Mouse (Mus musculus) cerebellum, adult 2 months (tissue): ENCODE measurements at regions not wholly inside any gene's neighbourhood (a gene's known extent, or its start where the extent isn't known, plus 50 kb on each side); places are given as distances from the start of the nearest gene placed in this dataset.

Experiments
- DNase-seq, 2 experiments: peaks; one replicate each; pipeline ENCODE4 v3.0.0; 2021
- H3K27ac ChIP-seq: fragments of 200-500 bp; 2 replicates; pipeline ENCODE4 v1.5.1; 2012; ENCODE audit warnings: low read length, control low read depth, inconsistent platforms; ENCODE audit not compliant: insufficient read depth
- H3K27me3 ChIP-seq: fragments of 200-500 bp; 2 replicates; pipeline ENCODE4 v1.6.1; 2012; ENCODE audit warnings: inconsistent platforms, mild to moderate bottlenecking, low read length, moderate library complexity; ENCODE audit not compliant: control insufficient read depth, insufficient read depth
- H3K4me1 ChIP-seq: fragments of 200-500 bp; 2 replicates; pipeline ENCODE4 v1.6.1; 2011; ENCODE audit warnings: low read length; ENCODE audit not compliant: control insufficient read depth, insufficient read depth
- H3K4me3 ChIP-seq: fragments of 200-500 bp; replicated peaks from 2 replicates; pipeline ENCODE3; 2011; ENCODE audit warnings: mild to moderate bottlenecking, low read depth, low read length, control low read depth; ENCODE audit not compliant: insufficient read depth
- CTCF ChIP-seq: fragments of 200-500 bp; IDR thresholded peaks from 2 replicates; pipeline ENCODE4 v1.5.1; 2011; ENCODE audit warnings: low read depth, mild to moderate bottlenecking, control low read depth, low read length, moderate library complexity, borderline replicate concordance; ENCODE audit not compliant: insufficient read depth
- POLR2A ChIP-seq: fragments of 200-500 bp; IDR thresholded peaks from 2 replicates; pipeline ENCODE4 v1.6.1; 2011; ENCODE audit warnings: low read length, control low read depth, borderline replicate concordance; ENCODE audit not compliant: insufficient read depth
- WGBS: fragments of 180-500 bp; shearing (Covaris S2); methylation state at CpG from one replicate; pipeline ENCODE4 v1.1.7; 2018; 5-methylcytosine and 5-hydroxymethylcytosine counted together

DNA sequence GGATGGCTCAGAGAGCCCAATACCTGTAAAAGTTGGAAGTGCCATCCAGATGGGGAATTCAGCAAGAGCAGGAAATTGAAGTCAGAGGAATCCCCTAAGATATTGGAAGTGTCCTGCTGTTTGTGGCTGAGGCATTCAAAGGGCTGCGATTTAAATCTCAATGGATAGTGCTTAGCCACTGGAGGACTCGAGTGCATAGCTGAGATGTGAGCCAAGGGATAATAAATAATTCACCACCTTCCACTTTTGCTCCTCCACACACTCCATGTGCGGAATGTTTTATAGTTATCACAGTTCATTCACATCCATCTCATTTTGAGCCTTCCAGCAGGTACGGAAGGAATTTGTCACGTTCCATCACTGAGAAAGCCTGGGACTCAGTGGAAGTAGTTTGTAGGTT, 248.9 kb downstream of the Ttc32 start:
- H3K27me3 ChIP-seq = no peaks in the 10 kb centered on the region
- TF ChIP-seq CTCF (no peak), POLR2A (no peak)
- DNase-seq = no peak
- no peak overlapping the region for H3K4me3 ChIP-seq
- WGBS = 30% methylated on average over 5 of the region's 5 CpGs
- H3K4me1 ChIP-seq = no peaks in the 10 kb centered on the region
- H3K27ac ChIP-seq = no peak overlapping the region

DNA sequence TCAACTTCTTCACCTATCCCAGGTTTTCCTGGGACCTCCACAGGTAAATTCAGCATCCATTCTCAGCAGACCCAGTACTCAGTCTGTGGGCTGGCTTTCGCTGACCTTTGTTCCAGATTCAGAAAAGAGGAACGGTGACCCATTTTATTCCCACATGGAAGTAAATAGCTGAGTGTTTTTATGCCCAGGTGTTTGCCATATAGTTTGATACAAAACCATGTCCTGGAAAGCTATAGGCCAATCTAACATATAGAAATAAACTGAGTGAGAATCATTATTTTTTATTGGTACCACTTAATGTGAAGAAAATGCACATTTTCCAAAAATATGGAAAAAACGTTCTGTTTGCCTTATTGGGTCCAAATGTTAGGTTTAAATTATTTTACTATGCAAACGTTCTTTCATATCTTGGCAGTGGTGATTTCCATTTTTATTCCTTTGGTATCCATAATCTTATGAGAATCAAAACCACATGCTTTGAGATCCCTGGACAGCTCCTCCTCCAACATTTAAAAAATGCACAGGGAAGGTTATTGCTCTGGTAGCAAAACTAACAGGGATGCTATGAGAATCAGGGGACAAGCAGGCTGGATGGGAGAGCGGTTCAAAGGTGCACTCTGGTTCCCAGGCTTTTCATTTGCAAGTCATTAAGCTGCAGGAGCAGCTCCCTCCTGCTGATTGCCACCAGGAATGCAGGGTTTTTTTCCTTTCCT, 250.3 kb downstream of the Ttc32 start:
- Histone ChIP-seq H3K27ac (no peak overlapping the region), H3K4me1 (no peaks in the 10 kb centered on the region), H3K4me3 (no peak overlapping the region), H3K27me3 (no peaks in the 10 kb centered on the region)
- 61% methylated on average over 5 of the region's 5 CpGs for WGBS
- no peak for DNase-seq
- no peak for TF ChIP-seq CTCF
- no peak for TF ChIP-seq POLR2A

DNA sequence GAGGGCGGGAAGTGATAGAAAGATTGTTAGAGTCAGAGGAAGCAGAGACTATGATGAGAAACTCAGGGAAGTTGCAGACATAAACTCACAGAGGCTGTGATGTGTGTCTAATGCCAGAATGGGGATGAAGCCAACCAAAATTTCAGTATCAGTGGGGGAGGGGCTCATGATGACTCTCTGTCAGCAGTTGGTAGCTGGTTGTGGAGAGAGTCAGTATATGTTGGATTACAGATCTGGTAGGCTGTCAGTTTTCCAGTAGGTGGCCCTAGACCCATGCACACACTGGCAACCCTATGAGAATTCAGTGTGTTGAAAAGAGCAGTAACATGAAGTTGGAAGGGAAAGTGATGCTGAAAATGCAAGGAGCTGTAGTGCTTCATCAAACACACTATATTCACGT, 257.5 kb downstream of the Ttc32 start:
- 91% methylated on average over 2 of the region's 2 CpGs for WGBS
- H3K27me3 ChIP-seq = no peaks in the 10 kb centered on the region
- no peak for DNase-seq
- H3K4me1 ChIP-seq = no peaks in the 10 kb centered on the region
- H3K4me3 ChIP-seq = no peak overlapping the region
- TF ChIP-seq POLR2A (no peak), CTCF (no peak)
- H3K27ac ChIP-seq = no peak overlapping the region

DNA sequence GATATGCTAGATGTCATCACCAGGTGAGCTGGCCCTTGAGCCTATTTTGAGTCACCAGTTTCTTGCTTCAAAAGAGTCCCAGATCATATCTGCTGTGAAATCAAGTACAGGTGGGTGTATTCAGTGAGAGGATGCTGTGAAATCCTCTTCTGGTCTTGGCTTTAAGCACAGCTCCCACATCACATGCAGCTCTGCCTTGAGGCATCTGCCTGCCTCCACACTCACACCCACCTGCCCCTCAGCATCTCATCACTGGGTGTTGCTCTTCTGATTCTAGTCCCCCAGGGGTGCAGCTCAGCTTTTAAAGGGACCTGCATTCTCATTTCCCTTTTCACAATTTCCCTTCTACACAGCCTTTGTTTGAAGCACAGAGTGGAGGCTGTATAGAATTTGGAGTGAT, 262.9 kb downstream of the Ttc32 start:
- DNase-seq = no peak
- TF ChIP-seq CTCF = no peak
- no peak for TF ChIP-seq POLR2A
- no peak overlapping the region for H3K27ac ChIP-seq

DNA sequence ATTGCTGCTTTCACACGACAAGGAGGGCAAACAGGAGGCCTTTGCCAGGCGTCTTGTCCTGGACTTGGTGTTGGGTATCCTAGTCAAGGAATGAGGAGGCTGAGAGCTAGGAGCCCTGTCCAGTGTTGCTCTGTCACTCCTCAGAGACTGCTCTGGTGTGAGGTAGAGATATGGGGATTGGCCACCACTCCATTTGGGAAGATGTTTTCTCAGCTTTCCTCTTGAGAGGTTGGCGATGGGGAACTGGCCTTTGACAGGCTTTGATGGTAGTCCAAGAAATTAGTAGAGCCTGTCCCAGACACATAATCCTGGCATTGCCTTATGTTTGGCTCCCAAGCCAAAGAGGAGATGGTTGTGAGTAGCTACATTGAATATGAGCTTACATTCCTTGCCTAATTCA, 265.4 kb downstream of the Ttc32 start:
- TF ChIP-seq CTCF (no peak), POLR2A (no peak)
- Histone ChIP-seq H3K4me1 (no peaks in the 10 kb centered on the region), H3K27ac (no peak overlapping the region), H3K27me3 (no peaks in the 10 kb centered on the region), H3K4me3 (no peak overlapping the region)
- WGBS = 43% methylated on average over 3 of the region's 3 CpGs
- no peak for DNase-seq

More for the DNA sequence above, 262.9 kb downstream of the Ttc32 start:
- no peak overlapping the region for H3K4me3 ChIP-seq
- H3K4me1 ChIP-seq = no peaks in the 10 kb centered on the region
- H3K27me3 ChIP-seq = no peaks in the 10 kb centered on the region

DNA sequence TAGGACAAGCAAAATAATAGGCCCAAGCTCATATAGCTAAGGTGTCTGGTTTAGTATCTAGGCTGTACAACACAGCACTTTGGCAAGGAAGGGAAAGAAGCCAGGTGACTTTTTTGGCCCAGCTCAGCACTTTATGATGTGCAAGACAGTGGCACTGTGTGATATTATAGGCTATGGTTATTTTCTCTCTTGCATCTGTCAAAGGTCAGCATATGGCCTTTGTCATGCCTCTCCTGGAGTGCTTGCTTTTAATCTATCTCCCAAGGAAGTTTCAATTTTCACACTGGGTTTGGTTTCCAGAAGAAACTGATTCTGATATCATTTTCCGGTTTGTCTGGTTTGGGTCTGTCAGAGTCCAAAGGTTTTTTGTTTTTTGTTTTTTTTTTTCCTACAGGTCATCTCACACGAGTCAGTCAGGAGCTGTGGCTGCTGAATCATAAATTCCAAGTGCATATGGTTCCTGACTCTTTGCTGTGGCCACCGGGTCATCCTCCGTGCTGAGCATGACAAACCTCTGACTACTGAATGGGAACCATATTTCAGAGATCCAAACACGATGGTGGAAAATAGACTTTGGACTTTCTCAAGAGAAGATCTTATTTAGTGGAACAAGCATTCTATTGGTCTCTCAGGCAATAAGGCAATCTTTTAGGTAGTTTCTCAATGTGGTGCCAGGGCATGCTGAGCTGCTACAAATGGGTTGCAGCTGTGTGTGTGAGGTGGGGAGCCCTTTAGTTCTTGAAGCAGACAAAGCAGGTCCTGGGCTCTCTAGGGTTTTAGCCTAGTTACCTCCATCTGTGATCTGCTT, 269.3 kb downstream of the Ttc32 start:
- TF ChIP-seq CTCF (no peak), POLR2A (no peak)
- WGBS = 58% methylated on average over 5 of the region's 5 CpGs
- DNase-seq = no peak
- Histone ChIP-seq H3K27ac (no peak overlapping the region), H3K4me3 (no peak overlapping the region), H3K27me3 (no peaks in the 10 kb centered on the region), H3K4me1 (no peaks in the 10 kb centered on the region)

DNA sequence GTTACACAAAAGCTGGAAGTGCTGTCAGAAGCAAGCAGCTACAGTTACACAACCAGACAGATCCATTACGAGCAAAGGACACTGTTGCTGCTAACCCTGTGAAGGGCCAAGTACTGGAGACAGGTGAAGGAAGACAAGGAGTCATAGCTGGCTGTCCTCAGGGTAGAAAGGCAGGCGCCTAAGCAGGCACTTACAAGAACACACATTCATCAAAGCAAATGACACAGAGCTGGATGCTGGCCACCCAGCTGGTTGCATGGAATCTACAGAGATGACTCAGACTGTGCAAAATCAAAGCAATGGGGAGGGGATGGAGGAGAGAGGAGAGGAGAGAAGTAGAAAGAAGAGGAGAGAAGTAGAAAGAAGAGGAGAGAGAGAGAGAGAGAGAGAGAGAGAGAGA, 265.8 kb upstream of the Osr1 start:
- no peak for TF ChIP-seq POLR2A
- H3K4me3 ChIP-seq = no peak overlapping the region
- H3K4me1 ChIP-seq = no peaks in the 10 kb centered on the region
- DNase-seq = no peak
- no peak overlapping the region for H3K27ac ChIP-seq
- H3K27me3 ChIP-seq = no peaks in the 10 kb centered on the region
- 59% methylated on average over 2 of the region's 2 CpGs for WGBS

DNA sequence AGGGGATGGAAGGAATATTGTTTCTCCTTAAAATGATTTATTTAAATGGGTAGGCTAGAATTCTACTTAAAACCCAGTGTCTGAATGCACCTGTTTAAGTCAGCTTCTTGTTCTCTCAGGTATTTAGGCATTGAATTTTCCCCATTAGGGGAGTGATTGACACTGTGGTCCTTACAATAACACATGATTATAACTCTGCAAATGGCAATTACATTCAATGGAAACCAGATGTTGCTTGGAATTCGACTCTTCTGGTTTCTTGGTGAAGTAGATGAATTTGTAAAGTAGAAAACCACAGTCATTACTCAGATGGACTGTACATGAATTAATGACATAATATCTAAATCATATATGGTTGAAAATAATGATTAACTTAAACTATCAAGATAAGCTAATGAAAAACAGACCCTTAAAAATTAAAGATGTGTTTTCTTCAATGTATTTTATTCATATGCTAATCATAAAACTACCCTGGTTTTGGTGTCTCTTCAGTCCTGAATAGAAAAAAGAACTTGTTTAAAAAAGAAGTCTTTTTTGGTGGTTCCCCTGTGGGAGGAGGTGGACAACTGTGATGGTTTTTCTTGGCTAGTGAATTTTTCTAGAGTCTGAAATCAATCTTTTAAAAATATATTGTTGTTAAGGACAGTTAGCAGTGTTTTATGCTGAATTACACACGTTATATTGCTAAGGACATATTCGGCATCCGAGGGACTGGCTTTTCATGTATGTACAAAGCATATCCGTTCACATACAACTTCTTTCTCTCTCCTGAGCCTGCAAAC, 231.8 kb upstream of the Osr1 start:
- TF ChIP-seq CTCF = no peak
- TF ChIP-seq POLR2A = no peak
- WGBS = 82% methylated on average over 5 of the region's 5 CpGs

More for the DNA sequence above, 231.8 kb upstream of the Osr1 start:
- Histone ChIP-seq H3K4me3 (no peak overlapping the region), H3K4me1 (no peaks in the 10 kb centered on the region), H3K27ac (no peak overlapping the region), H3K27me3 (no peaks in the 10 kb centered on the region; the same call in 1 of the 2 replicates)
- no peak for DNase-seq
